Mouse (Mus musculus) testis, adult 2 months (tissue): ENCODE results near the gene Vrtn.

ENCODE experiments used
- CTCF ChIP-seq: fragments of 200-500 bp; IDR thresholded peaks from 2 replicates; pipeline ENCODE4 v1.5.1; 2012; ENCODE audit warnings: low read depth, mild to moderate bottlenecking, inconsistent platforms, low read length, moderate library complexity; ENCODE audit not compliant: control insufficient read depth, insufficient read depth, insufficient replicate concordance
- POLR2A ChIP-seq: fragments of 200-500 bp; IDR thresholded peaks from 2 replicates; pipeline ENCODE4 v1.6.1; 2012; ENCODE audit warnings: low read depth, mild to moderate bottlenecking, inconsistent platforms, low read length, moderate library complexity; ENCODE audit not compliant: control insufficient read depth

- no peak for TF ChIP-seq CTCF
- no peak for TF ChIP-seq POLR2A
Measured at GRCm38 (mm10) chr12:84625116-84625515, 15.7 kb upstream of the Vrtn start.
